Mouse (Mus musculus) CH12.LX (cell line): ENCODE measurements around the gene Rgl2. TPM values are rescaled to one million over a fixed set of nuclear protein-coding genes. Genes with fewer than 3 reads are reported as not detected.

Experiments
- DNase-seq: peaks from one replicate; pipeline ENCODE4 v3.0.0-alpha.2; 2013; ENCODE audit errors: extremely low read depth
- H3K27ac ChIP-seq: 2 replicates; pipeline ENCODE4 v1.5.1; 2012; ENCODE audit warnings: low read depth, mild to moderate bottlenecking, control low read depth, moderate library complexity; ENCODE audit not compliant: insufficient read depth
- H3K27me3 ChIP-seq: replicated peaks from 2 replicates; pipeline ENCODE3; 2012; ENCODE audit warnings: inconsistent platforms
- H3K36me3 ChIP-seq, 2 experiments: replicated peaks in 1 of 2; 2 replicates each; pipeline versions ENCODE3 to v1.6.1; 2012; ENCODE audit warnings: inconsistent platforms in 1 of 2, low read length in 1 of 2, mild to moderate bottlenecking in 1 of 2, mixed read lengths in 1 of 2, moderate library complexity in 1 of 2; ENCODE audit not compliant: control insufficient read depth in 1 of 2, insufficient read depth in 1 of 2
- H3K4me1 ChIP-seq, 2 experiments: 2 replicates each; pipeline ENCODE4 v1.6.1; 2012; ENCODE audit warnings: inconsistent platforms in 1 of 2, moderate library complexity in 1 of 2; ENCODE audit not compliant: insufficient read depth in 2 of 2, control insufficient read depth in 1 of 2
- H3K4me2 ChIP-seq: 2 replicates; pipeline ENCODE4 v1.6.1; 2012; ENCODE audit warnings: low read depth, mild to moderate bottlenecking, control low read depth; ENCODE audit not compliant: poor library complexity, insufficient read depth, severe bottlenecking
- H3K4me3 ChIP-seq, 3 experiments: fragments of 150-350 bp in 1 of 3; sonication (generic) in 1 of 3; replicated peaks in 1 of 3; 2 replicates each; pipeline versions ENCODE3 to v1.5.1; 2011 to 2012; ENCODE audit warnings: low read depth in 2 of 3, low read length in 2 of 3, mild to moderate bottlenecking in 2 of 3, moderate library complexity in 2 of 3, control low read depth in 1 of 3, improper control_type of control experiment in 1 of 3, inconsistent platforms in 1 of 3, mixed read lengths in 1 of 3; ENCODE audit not compliant: poor library complexity in 1 of 3
- H3K79me2 ChIP-seq: replicated peaks from 2 replicates; pipeline ENCODE4 v1.6.1; 2012; ENCODE audit warnings: mild to moderate bottlenecking, moderate library complexity; ENCODE audit not compliant: control insufficient read depth, poor library complexity, insufficient read depth, severe bottlenecking; ENCODE audit errors: extremely low read depth
- H3K9ac ChIP-seq: 2 replicates; pipeline ENCODE4 v1.6.1; 2012; ENCODE audit warnings: low read depth, mild to moderate bottlenecking, control low read depth, moderate library complexity; ENCODE audit not compliant: insufficient read depth
- H3K9me3 ChIP-seq: replicated peaks from 2 replicates; pipeline ENCODE3; 2012; ENCODE audit warnings: low read length, inconsistent platforms, mixed read lengths
- CTCF ChIP-seq, 2 experiments: IDR thresholded peaks in 1 of 2; conservative IDR thresholded peaks in 1 of 2; 2 replicates each; pipeline ENCODE4 v1.5.1; 2011 to 2012; ENCODE audit warnings: low read depth in 2 of 2, low read length in 2 of 2, improper control_type of control experiment in 1 of 2, inconsistent platforms in 1 of 2, mild to moderate bottlenecking in 1 of 2, moderate library complexity in 1 of 2
- E2F4 ChIP-seq: IDR thresholded peaks from 2 replicates; pipeline ENCODE4 v1.6.1; 2011; ENCODE audit warnings: low read depth, low read length, improper control_type of control experiment; ENCODE audit not compliant: insufficient replicate concordance
- GABPA ChIP-seq: IDR thresholded peaks from 2 replicates; pipeline ENCODE4 v1.6.1; 2012; ENCODE audit warnings: low read depth, low read length, improper control_type of control experiment, inconsistent platforms; ENCODE audit not compliant: insufficient replicate concordance
- MAFK ChIP-seq: IDR thresholded peaks from 2 replicates; pipeline ENCODE4 v1.6.1; 2011; ENCODE audit warnings: low read length, improper control_type of control experiment; ENCODE audit not compliant: insufficient replicate concordance
- MAZ ChIP-seq: IDR thresholded peaks from 2 replicates; pipeline ENCODE4 v1.6.1; 2012; ENCODE audit warnings: low read depth, mild to moderate bottlenecking, inconsistent platforms, low read length, improper control_type of control experiment, moderate library complexity
- MEF2A ChIP-seq: IDR thresholded peaks from 2 replicates; pipeline ENCODE4 v1.6.1; 2014; ENCODE audit warnings: low read depth, mild to moderate bottlenecking, inconsistent platforms, low read length, improper control_type of control experiment, borderline replicate concordance
- MXI1 ChIP-seq: IDR thresholded peaks from 2 replicates; pipeline ENCODE4 v1.6.1; 2011; ENCODE audit warnings: mild to moderate bottlenecking, low read depth, low read length, improper control_type of control experiment
- RAD21 ChIP-seq: IDR thresholded peaks from 2 replicates; pipeline ENCODE4 v1.6.1; 2011; ENCODE audit warnings: low read depth, mild to moderate bottlenecking, low read length, improper control_type of control experiment, moderate library complexity
- SIN3A ChIP-seq: IDR thresholded peaks from 2 replicates; pipeline ENCODE4 v1.6.1; 2012; ENCODE audit warnings: low read length, improper control_type of control experiment, inconsistent platforms
- dilution Hi-C: fragments of 300-500 bp; cut with MboI; formaldehyde crosslinking; loops from 2 replicates; pipeline ENCODE4 v1.14.3; 2020; ENCODE audit warnings: low sequenced_read_pairs; ENCODE audit not compliant: extremely low pct_unique_long_range_greater_than_20kb, extremely low pct_ligation_motif_present
- in situ Hi-C: fragments of 300-500 bp; cut with MboI; formaldehyde crosslinking; loops from 3 replicates; pipeline ENCODE4 v1.14.3; 2019; ENCODE audit warnings: low sequenced_read_pairs, low pct_ligation_motif_present, low pct_unique_long_range_greater_than_20kb, mixed read lengths
- polyA plus RNA-seq: library from polyadenylated mRNA; unstranded; fragments of >175 nt; gene quantifications from 2 replicates; pipeline ENCODE4 v1.2.1, GENCODE M21; 2012; ENCODE audit warnings: low read depth; ENCODE audit not compliant: insufficient read length
- total RNA-seq, 2 experiments: library from RNA; depleted of rRNA; stranded (reverse); fragments of 300-350 nt in 1 of 2; fragments of >200 nt in 1 of 2; gene quantifications; 2 replicates each; pipeline ENCODE4 v1.2.3; 2012 to 2014

The Rgl2 gene
- total and polyA plus RNA-seq, 3 experiments: 20.1 to 29.1 (median 25.6) TPM

DNA sequence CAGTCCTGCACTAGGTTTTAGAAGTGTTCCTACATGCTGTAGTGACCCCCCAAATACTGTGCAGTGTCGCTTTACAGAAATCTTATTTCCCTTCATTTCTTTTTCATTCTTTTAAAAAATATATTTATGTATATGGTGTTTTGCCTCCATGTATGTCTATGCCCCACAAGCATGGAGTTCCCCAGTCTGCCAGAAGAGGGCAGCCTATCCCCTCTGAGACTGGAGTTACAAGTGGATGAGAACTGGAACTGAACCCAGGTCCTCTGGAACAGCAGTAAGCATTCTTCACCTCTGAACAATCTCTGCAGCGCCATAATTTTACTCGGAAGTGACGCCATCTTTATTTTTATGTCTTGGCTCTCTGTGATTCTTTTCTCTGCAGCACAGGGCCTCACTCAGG lies 40.1 kb downstream of the Rgl2 start:
- peaks cover 0 to 3% of the 10 kb centered on the region in 2 experiments; a peak in 1 of 4 replicates for H3K4me1 ChIP-seq
- peaks cover 4% of the 10 kb centered on the region for H3K9me3 ChIP-seq
- no peak for TF ChIP-seq RAD21
- peak in 1 of 2 experiments; percentile 22; a peak in 1 of 4 replicates for TF ChIP-seq CTCF (conservative IDR thresholded peaks at IDR 0.05 in 1 of 2, IDR thresholded peaks at IDR 0.05 in 1 of 2; ENCODE audit: low read depth in 2 of 2, low read length in 2 of 2)
- no peaks in the 10 kb centered on the region for H3K27me3 ChIP-seq
- no peak overlapping the region for H3K9ac ChIP-seq
- in situ Hi-C loops (loop anchor here (5.0 kb wide), 1 partner anchor 1333 kb away; no protein-coding TSS in a partner anchor), dilution Hi-C loops (no loop called here)
- no peak for DNase-seq
- no peak overlapping the region for H3K27ac ChIP-seq
- no peak overlapping the region for H3K4me2 ChIP-seq
- H3K79me2 ChIP-seq: no peaks in the 10 kb centered on the region
- no peak overlapping the region for H3K4me3 ChIP-seq
- peaks cover 16 to 27% of the 10 kb centered on the region in 2 experiments for H3K36me3 ChIP-seq

DNA sequence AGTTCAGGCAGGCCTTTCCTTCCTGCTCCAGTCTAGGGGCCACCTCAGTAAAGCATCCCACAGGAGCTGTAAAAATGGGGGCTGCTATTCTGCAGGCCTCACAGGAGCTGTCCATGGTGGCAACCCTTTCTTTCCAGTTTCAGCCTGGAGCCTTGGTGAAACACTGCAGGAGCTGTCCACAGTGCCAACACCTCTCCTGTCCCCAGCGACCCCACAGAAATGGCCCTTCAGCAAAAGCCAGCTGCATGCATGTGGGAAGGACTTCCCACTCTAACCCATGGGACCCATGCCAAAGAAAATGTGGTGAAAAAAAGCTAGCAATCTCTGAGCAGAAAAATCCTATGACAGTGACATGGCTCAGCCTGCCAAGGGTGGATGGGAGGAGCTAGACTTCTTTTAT lies 43.3 kb downstream of the Rgl2 start:
- H3K9me3 ChIP-seq: peaks cover 4% of the 10 kb centered on the region
- no peak overlapping the region for H3K4me3 ChIP-seq
- dilution Hi-C loops: loop anchor here (5.0 kb wide), 1 partner anchor 1300 kb away; no protein-coding TSS in a partner anchor
- no peak overlapping the region for H3K4me2 ChIP-seq
- H3K27me3 ChIP-seq: no peaks in the 10 kb centered on the region
- no peaks in the 10 kb centered on the region for H3K79me2 ChIP-seq
- H3K9ac ChIP-seq: no peak overlapping the region
- DNase-seq: no peak
- in situ Hi-C loops: loop anchor here (5.0 kb wide), 1 partner anchor 1300 kb away; no protein-coding TSS in a partner anchor
- peaks cover 0 to 12% of the 10 kb centered on the region in 2 experiments for H3K36me3 ChIP-seq
- no peak for TF ChIP-seq GABPA
- TF ChIP-seq SIN3A: peak; percentile 85
- peak; percentile 64; the same call in 1 of the 2 replicates for TF ChIP-seq MXI1
- no peak for TF ChIP-seq MEF2A
- TF ChIP-seq, all 38 proteins: peak for 2
- H3K4me1 ChIP-seq: peaks cover 0 to 5% of the 10 kb centered on the region in 2 experiments; a peak in 2 of 4 replicates
- H3K27ac ChIP-seq: no peak overlapping the region

DNA sequence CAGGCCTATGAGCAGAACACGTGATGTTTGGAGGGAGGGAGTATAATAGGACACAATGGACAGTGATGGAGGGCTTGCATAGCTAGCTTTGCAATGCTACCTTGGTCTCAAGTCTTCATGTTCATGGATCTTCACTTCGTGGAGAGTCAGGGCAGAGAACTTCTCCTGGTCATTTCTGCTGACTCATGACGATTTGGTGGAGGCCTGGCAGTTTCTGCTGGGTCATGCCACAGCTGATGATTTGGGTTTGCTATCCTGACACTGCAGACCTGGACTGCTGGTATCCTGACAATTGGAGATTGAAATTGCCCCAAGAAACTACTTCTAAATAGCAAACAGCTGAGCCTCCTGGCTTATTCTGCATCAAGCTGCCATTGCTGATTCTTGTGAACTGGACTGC lies 44.2 kb downstream of the Rgl2 start:
- no peak overlapping the region for H3K4me3 ChIP-seq
- dilution Hi-C loops (loop anchor here (5.0 kb wide), 1 partner anchor 1299 kb away; no protein-coding TSS in a partner anchor), in situ Hi-C loops (loop anchor here (5.0 kb wide), 1 partner anchor 1299 kb away; no protein-coding TSS in a partner anchor)
- H3K4me2 ChIP-seq: no peak overlapping the region
- H3K9ac ChIP-seq: no peak overlapping the region
- DNase-seq: no peak
- no peak overlapping the region for H3K27ac ChIP-seq
- H3K79me2 ChIP-seq: no peaks in the 10 kb centered on the region
- peaks cover 0 to 5% of the 10 kb centered on the region in 2 experiments; a peak in 2 of 4 replicates for H3K4me1 ChIP-seq
- TF ChIP-seq MAFK (peak; percentile 75; the same call in 1 of the 2 replicates), E2F4 (no peak), MAZ (no peak)
- H3K36me3 ChIP-seq: peaks cover 0 to 12% of the 10 kb centered on the region in 2 experiments
- H3K27me3 ChIP-seq: no peaks in the 10 kb centered on the region
- peaks cover 4% of the 10 kb centered on the region for H3K9me3 ChIP-seq
